Mouse (Mus musculus): ENCODE data around the gene Arsk.

DNA sequence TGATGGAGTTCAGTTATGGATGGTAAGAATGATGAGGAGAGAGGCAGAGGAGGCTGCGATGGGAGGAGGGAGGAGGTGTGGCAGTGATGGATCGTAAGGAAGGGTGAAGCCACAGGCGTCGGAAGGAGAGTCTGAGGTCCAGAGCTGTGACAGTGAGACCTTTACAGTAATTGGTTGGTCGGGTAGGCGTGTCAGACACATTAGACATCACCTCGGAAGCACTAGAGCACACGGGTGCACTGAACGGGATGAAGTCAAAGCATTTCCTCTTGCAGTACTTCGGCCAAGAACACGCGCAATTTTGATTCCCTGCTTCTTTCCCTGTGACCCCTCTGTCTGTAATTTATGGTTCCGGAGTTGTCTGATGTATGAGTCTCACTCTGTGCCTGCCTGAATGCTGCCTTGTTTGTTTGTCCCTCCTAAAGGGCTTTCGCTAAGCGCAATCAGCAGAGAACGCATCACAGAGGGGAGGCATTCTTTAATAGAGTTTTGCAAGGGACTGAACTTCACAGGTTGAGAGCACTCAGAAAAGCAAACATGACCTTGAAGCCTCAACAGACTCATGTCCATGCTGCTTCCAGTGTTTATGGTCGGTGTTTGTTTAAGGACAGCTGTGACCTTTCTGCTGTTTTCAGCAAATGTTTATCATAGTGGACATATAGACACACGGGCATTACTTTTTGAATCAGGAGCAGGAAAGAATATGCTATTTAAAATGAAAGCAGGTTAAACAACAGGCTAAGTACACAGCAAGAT, 10.8 kb upstream of the Arsk start:
- TF ChIP-seq POLR2A (IDR thresholded peaks at IDR 0.05; ENCODE audit: borderline replicate concordance, insufficient read depth, low read length) (no peak), CTCF (IDR thresholded peaks at IDR 0.05; ENCODE audit: borderline replicate concordance, insufficient read depth, low read depth, low read length) (no peak)

Measured in cerebellum, adult 2 months (tissue).